Mouse (Mus musculus): ENCODE measurements around the gene Hsf5. TPM values are rescaled to one million over a fixed set of nuclear protein-coding genes. Genes with fewer than 3 reads are reported as not detected.

Gene Hsf5
- polyA plus RNA-seq, 1 experiment from 2014 or later, result not detected

DNA sequence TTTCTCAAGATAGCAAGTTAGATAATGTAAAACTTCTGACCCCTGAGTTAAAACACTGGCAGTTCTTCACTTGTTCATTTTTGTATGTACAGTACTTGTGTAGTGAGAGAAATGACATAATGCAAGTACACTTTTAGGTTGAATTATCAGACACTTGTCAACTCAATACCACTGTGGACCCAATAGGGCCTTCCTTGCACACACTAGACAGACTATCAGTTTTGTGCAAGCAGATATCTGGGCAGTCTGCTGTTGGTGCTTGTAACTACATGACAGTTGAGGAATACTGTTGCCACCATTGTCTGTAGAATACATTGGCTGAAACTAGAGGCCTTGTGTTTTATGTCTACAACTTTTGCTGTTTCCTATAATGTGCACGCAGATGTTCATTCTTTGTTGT lies 56.3 kb downstream of the Hsf5 start:
- ATAC-seq (ENCODE audit: insufficient read depth), result no peak
- Histone ChIP-seq H3K4me2 (no peak overlapping the region), H3K27ac (replicated peaks) (no peak overlapping the region), H3K36me3 (replicated peaks) (no peaks in the 10 kb centered on the region), H3K4me3 (replicated peaks) (no peak overlapping the region), H3K9me3 (replicated peaks) (no peaks in the 10 kb centered on the region), H3K4me1 (replicated peaks) (no peaks in the 10 kb centered on the region), H3K9ac (no peak overlapping the region), H3K27me3 (no peaks in the 10 kb centered on the region)
- WGBS (ENCODE audit: insufficient replicate concordance), result 83% methylated on average over 1 of the region's 1 CpGs

DNA sequence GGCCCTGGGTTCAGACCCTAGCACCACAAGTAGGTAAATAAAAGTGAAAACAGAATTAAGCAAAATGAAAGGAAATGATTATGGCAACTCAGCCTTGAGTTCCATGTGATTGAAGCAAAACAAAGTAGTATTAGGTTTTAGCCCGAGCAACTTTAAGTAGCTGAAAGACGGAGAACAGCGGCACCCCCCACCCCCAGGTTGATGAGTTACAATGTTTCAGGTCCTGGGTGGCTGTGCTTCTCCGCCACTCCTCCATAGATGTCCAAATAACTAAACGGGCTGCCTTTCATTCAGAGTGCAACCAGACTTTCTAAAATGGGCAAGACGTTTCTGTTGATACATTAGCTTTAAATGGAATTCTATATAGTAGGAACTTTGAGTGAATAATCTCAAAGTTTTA lies 58.6 kb downstream of the Hsf5 start:
- ATAC-seq (ENCODE audit: insufficient read depth), result no peak
- no peaks in the 10 kb centered on the region for H3K36me3 ChIP-seq (replicated peaks)
- H3K4me1 ChIP-seq (replicated peaks), result no peaks in the 10 kb centered on the region
- no peak overlapping the region for H3K9ac ChIP-seq
- whole genome bisulfite sequencing (ENCODE audit: insufficient replicate concordance), result 70% methylated on average over 6 of the region's 6 CpGs
- H3K4me2 ChIP-seq, result no peak overlapping the region
- H3K9me3 ChIP-seq (replicated peaks), result no peaks in the 10 kb centered on the region
- H3K27me3 ChIP-seq, result no peaks in the 10 kb centered on the region
- no peak overlapping the region for H3K27ac ChIP-seq (replicated peaks)
- H3K4me3 ChIP-seq (replicated peaks), result no peak overlapping the region

DNA sequence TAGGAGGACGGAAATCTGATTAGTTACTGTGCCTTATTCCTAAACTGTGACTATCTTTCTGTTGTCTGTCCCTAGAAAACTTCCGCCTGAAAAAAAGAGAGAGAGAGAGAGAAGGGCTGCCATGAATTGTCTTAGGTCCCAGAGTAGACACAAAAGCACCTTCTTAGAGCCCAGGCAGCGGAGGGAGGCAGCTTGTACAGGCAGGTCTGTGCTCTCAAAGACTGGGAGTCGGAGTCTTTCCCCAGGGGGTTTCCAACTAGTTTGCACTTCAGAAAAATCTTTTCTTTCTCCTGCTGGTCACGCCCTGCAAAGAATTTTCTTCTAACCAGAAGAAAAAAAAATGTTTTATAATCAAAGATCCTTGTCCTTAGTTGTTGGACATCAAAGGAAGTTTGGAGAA lies 60.8 kb downstream of the Hsf5 start:
- H3K4me3 ChIP-seq (replicated peaks), result no peak overlapping the region
- H3K9me3 ChIP-seq (replicated peaks), result no peaks in the 10 kb centered on the region
- H3K9ac ChIP-seq, result no peak overlapping the region
- peaks cover 2% of the 10 kb centered on the region; the same call in 1 of the 2 replicates for H3K4me1 ChIP-seq (replicated peaks)
- ATAC-seq (ENCODE audit: insufficient read depth), result no peak
- no peaks in the 10 kb centered on the region for H3K36me3 ChIP-seq (replicated peaks)
- no peak overlapping the region for H3K4me2 ChIP-seq
- no peak overlapping the region for H3K27ac ChIP-seq (replicated peaks)
- H3K27me3 ChIP-seq, result no peaks in the 10 kb centered on the region
- 73% methylated on average over 5 of the region's 5 CpGs for WGBS (ENCODE audit: insufficient replicate concordance)

DNA sequence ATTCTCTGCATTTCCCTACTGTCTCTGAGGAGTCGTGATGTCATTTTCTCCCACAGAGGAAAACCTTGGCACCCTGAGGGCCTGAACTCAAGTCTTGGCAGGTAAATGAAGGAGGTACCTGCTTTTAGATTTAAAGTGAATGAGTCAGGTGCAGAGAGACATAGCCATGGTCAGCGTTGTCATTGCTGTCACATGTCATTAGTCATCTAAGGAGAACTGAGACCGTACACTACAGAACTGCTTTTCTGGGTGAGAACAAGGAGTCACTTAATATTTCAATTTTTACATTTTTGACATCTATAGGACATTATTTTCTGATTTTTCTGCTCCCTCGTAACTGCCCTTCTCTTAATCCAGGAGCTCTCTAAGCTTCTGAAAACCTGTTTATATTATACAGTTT lies 61.6 kb downstream of the Hsf5 start:
- Histone ChIP-seq H3K4me3 (replicated peaks) (no peak overlapping the region), H3K36me3 (replicated peaks) (no peaks in the 10 kb centered on the region), H3K4me1 (replicated peaks) (peaks cover 9% of the 10 kb centered on the region; the same call in 1 of the 2 replicates), H3K27ac (replicated peaks) (no peak overlapping the region), H3K9me3 (replicated peaks) (no peaks in the 10 kb centered on the region), H3K9ac (no peak overlapping the region), H3K4me2 (no peak overlapping the region), H3K27me3 (no peaks in the 10 kb centered on the region)
- 70% methylated on average over 4 of the region's 4 CpGs for WGBS (ENCODE audit: insufficient replicate concordance)
- no peak for ATAC-seq (ENCODE audit: insufficient read depth)

DNA sequence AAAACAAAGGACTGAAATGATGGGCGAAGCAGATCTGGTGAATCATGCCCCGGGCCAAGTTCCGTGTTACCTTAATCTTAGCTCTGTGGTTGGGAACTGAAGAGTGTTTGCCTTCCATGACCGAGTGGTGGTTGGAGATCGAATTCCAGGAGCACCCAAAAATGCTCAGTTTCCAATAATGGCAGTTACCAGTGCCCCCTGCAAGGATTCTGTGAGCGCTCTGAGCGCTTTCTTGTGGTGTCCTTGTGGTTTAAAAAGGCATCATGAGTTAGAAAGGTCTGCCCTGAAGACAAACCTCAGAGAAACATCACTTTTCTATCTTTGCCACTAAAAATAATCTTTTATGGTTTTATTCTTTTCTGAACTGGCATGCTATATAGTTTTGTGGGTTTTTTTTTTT lies 62.0 kb downstream of the Hsf5 start:
- 65% methylated on average over 7 of the region's 7 CpGs for WGBS (ENCODE audit: insufficient replicate concordance)
- Histone ChIP-seq H3K4me3 (replicated peaks) (no peak overlapping the region), H3K27me3 (no peaks in the 10 kb centered on the region), H3K4me2 (no peak overlapping the region), H3K36me3 (replicated peaks) (no peaks in the 10 kb centered on the region), H3K9me3 (replicated peaks) (no peaks in the 10 kb centered on the region), H3K9ac (no peak overlapping the region), H3K27ac (replicated peaks) (no peak overlapping the region), H3K4me1 (replicated peaks) (peaks cover 9% of the 10 kb centered on the region; the same call in 1 of the 2 replicates)
- ATAC-seq (ENCODE audit: insufficient read depth), result no peak

DNA sequence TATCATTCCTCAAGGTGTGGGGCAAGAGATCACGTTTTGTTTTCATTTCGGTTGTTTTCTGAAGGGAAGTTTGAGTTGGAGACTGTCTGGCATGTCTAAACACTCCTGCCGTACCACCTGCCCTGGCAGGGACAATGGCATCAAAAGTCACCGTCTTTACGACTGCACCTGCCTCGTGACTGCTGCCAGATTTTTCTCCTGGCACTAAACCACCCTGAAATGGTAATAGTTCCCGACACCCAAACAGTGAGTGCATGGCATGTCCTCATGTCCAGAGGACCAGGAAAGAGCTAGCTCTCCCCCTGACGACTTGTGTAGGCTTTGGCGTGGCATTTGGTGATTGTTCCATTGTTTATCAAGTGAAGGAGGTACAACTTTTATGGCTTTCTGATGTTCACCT lies 63.8 kb downstream of the Hsf5 start:
- ATAC-seq (ENCODE audit: insufficient read depth), result no peak
- H3K4me2 ChIP-seq, result no peak overlapping the region
- H3K4me3 ChIP-seq (replicated peaks), result no peak overlapping the region
- no peak overlapping the region for H3K27ac ChIP-seq (replicated peaks)
- no peaks in the 10 kb centered on the region for H3K36me3 ChIP-seq (replicated peaks)
- 75% methylated on average over 9 of the region's 9 CpGs for WGBS (ENCODE audit: insufficient replicate concordance)
- no peaks in the 10 kb centered on the region for H3K9me3 ChIP-seq (replicated peaks)
- no peak overlapping the region for H3K9ac ChIP-seq
- no peaks in the 10 kb centered on the region for H3K27me3 ChIP-seq
- H3K4me1 ChIP-seq (replicated peaks), result peaks cover 11% of the 10 kb centered on the region; the same call in 1 of the 2 replicates

DNA sequence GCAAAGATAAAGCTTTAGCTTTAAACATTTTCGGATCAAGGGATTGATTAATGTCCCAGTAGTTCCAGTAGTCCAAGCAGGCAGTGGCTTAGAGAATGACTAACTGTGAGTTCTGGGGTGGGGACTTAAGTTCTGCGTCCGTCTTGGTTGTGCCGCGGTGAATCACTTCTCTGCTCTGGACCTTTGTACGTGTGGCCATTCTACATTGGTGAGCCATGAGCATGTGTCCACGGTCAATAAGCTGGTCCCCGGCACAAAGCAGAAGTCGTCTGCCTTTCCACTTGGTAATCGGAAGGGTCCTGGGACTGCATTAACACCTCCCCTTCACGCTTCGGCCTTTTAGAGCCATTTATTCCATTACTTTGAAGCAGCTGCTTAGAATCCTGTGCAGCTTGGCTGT lies 65.1 kb downstream of the Hsf5 start:
- Histone ChIP-seq H3K9me3 (replicated peaks) (no peaks in the 10 kb centered on the region), H3K27ac (replicated peaks) (no peak overlapping the region), H3K36me3 (replicated peaks) (no peaks in the 10 kb centered on the region), H3K9ac (no peak overlapping the region), H3K4me3 (replicated peaks) (no peak overlapping the region), H3K4me2 (no peak overlapping the region), H3K4me1 (replicated peaks) (peaks cover 22% of the 10 kb centered on the region), H3K27me3 (no peaks in the 10 kb centered on the region)
- no peak for ATAC-seq (ENCODE audit: insufficient read depth)
- 79% methylated on average over 12 of the region's 12 CpGs for WGBS (ENCODE audit: insufficient replicate concordance)

DNA sequence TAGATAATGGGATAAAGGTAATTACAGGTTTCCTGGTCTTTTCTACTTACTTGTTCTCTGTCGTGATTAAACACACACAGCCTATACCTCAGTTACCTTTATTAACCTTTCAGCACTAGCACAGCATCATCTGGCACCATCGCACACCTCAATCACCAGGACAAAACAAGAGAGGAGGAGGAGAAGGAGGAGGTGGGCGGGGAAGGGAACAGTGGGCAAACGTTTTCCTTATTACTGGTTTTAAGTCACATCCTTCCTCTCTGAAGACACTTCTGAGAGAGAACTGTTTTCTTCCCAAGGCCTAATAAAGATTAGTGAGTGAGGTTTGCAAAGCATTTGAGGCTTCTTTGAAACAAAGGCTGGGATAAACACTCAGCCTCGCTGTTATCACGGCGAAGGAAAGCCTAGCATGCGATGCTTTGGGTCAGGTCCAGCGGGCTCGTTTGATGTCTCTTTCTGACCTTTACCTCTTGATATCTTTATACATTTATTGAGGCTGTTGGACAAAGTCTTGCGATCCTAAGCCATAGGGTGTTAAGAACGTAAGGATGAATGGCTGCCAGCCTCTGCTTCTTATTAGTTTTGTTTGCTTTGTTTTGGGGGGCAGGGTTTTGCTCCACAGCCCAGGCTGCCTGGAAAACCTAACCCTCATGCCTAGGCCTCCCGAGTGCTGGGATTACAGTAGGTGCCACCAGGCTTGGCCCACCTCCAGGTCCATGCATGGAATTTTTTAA lies 66.0 kb downstream of the Hsf5 start:
- no peak for ATAC-seq (ENCODE audit: insufficient read depth)
- peaks cover 31% of the 10 kb centered on the region for H3K4me1 ChIP-seq (replicated peaks)
- H3K27me3 ChIP-seq, result no peaks in the 10 kb centered on the region
- 37% methylated on average over 13 of the region's 13 CpGs for WGBS (ENCODE audit: insufficient replicate concordance)
- no peaks in the 10 kb centered on the region for H3K9me3 ChIP-seq (replicated peaks)
- no peak overlapping the region for H3K27ac ChIP-seq (replicated peaks)
- H3K36me3 ChIP-seq (replicated peaks), result no peaks in the 10 kb centered on the region
- H3K4me2 ChIP-seq, result no peak overlapping the region
- H3K9ac ChIP-seq, result no peak overlapping the region
- H3K4me3 ChIP-seq (replicated peaks), result no peak overlapping the region

DNA sequence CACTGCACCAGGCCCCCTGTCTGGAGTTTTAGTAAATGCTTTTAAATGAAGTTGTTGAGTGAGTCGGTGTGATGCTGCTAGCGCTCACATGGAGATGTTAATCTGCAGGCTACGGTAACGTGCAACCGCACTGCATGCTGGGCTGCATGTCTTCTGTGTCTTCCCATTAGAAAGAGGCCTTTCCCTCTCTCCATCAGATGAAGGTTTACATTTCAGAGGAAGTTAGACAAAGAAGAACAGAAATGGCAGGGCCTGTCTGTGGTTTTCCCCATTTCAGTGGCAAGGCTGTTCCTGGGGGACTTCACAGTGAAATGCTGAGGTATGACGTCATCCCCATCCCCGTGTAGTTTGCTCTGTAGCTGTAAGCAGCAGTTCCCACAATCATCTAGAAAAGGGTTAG lies 69.4 kb downstream of the Hsf5 start:
- ATAC-seq (ENCODE audit: insufficient read depth), result no peak
- H3K9ac ChIP-seq, result no peak overlapping the region
- no peak overlapping the region for H3K4me2 ChIP-seq
- H3K36me3 ChIP-seq (replicated peaks), result no peaks in the 10 kb centered on the region
- H3K4me3 ChIP-seq (replicated peaks), result no peak overlapping the region
- no peaks in the 10 kb centered on the region for H3K27me3 ChIP-seq
- 0 out of 2 replicates have a peak overlapping the region, but pooled peaks have one; percentile 2 for H3K27ac ChIP-seq (replicated peaks)
- H3K9me3 ChIP-seq (replicated peaks), result no peaks in the 10 kb centered on the region
- WGBS (ENCODE audit: insufficient replicate concordance), result 40% methylated on average over 7 of the region's 7 CpGs
- H3K4me1 ChIP-seq (replicated peaks), result peaks cover 64% of the 10 kb centered on the region

DNA sequence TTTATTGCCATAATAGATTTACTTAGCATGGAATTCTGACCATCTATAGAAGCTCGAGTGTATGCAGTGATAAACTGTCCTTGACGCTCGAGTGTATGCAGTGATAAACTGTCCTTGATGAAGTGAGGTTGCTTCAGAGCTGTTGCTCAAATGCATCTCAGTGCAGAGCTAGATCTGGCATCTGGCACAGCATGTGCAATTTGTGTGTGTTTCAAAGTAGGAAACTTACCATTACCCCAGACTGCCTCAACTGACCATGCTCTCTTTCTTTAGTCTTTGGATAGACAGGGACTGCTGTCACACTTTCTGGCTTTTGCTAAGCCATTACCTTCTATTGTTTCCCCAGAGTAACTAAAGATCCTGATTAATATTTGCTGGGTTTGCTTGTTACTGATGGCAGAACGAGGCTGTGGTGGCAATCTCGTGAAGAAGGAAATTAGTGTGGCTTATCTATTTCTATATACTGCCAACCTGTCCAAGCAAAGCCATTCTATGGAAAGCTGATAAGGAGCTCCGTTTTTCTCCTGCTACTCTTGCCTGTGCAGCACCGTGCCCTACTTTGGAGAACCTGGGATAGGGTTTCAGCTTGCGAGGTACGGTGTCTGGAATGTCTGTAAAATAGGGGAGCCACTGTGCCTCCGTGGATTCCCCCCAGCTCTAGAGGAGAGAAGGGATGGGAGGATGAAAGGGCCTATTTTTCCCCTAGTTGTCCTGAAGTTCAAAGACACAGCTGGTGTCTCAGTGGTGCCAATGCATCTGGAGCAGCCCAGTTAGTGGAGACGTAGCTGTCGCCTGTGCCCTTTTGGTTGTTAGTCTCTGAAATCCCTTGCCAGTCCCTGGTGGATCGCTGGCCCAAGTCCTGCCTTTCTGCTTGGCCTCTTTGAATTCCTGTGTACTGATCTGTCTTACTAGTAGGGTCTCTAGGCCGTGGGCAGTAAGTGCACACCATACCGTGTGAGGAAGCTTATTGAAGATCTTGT lies 70.6 kb downstream of the Hsf5 start:
- Histone ChIP-seq H3K4me2 (no peak overlapping the region), H3K27ac (replicated peaks) (0 out of 2 replicates have a peak overlapping the region, but pooled peaks have one; percentile 11), H3K36me3 (replicated peaks) (no peaks in the 10 kb centered on the region), H3K4me3 (replicated peaks) (no peak overlapping the region), H3K4me1 (replicated peaks) (peaks cover 68% of the 10 kb centered on the region), H3K9me3 (replicated peaks) (no peaks in the 10 kb centered on the region), H3K27me3 (no peaks in the 10 kb centered on the region), H3K9ac (no peak overlapping the region)
- WGBS (ENCODE audit: insufficient replicate concordance), result 43% methylated on average over 15 of the region's 15 CpGs
- ATAC-seq (ENCODE audit: insufficient read depth), result no peak

DNA sequence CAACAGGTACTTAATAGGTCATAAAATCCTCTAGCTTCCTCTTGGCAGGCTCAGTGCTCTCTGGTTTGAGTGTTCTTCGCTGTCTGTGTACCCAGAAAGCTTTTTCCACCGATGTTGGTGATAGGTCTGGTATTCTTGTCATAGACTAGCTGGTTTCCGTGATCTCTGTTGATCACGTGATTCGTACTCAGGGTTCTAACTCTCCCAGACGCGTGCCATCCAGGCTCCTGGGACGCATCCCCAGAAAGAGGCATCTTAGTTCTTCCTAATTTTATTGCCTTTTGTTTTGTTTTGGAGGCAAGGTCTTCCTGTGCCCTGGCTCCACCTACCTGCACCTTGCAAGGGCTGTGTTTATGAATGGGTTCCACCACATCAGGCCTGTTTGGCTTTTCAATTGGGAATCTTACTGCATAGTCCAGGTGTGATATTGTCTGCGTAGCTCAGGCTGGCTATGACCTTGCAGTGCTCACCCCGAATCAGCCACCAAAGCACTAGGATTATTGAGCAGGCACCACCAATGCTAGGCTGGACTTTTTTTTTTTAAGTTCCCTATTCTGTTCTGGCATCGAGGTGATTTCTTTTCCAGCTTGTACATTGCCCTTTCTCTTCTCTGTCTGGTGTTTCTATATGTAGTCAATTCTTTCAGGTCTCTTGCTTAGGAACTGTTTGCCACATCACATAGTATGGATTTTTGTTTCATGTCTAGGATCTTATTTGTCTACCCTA lies 71.7 kb downstream of the Hsf5 start:
- Histone ChIP-seq H3K9me3 (replicated peaks) (no peaks in the 10 kb centered on the region), H3K4me1 (replicated peaks) (peaks cover 65% of the 10 kb centered on the region), H3K4me3 (replicated peaks) (no peak overlapping the region), H3K27me3 (no peaks in the 10 kb centered on the region), H3K9ac (no peak overlapping the region), H3K36me3 (replicated peaks) (no peaks in the 10 kb centered on the region), H3K4me2 (peak overlapping the region; percentile 16; the same call in 1 of the 2 replicates), H3K27ac (replicated peaks) (peak overlapping the region; percentile 20; the same call in 1 of the 2 replicates)
- no peak for ATAC-seq (ENCODE audit: insufficient read depth)
- WGBS (ENCODE audit: insufficient replicate concordance), result 72% methylated on average over 11 of the region's 11 CpGs
